Mouse (Mus musculus) brain, embryonic 14.5 days (tissue): ENCODE data around the gene BC016579.

Source experiments
- CTCF ChIP-seq: fragments of 200-500 bp; IDR thresholded peaks from 2 replicates; pipeline ENCODE4 v1.5.1; 2012; ENCODE audit warnings: inconsistent platforms, mild to moderate bottlenecking, moderate library complexity, borderline replicate concordance; ENCODE audit not compliant: insufficient read depth, insufficient read length; ENCODE audit errors: extremely low read depth
- POLR2A ChIP-seq: fragments of 200-500 bp; IDR thresholded peaks from 2 replicates; pipeline ENCODE4 v1.6.1; 2012; ENCODE audit warnings: mild to moderate bottlenecking, inconsistent platforms, borderline replicate concordance; ENCODE audit not compliant: poor library complexity, insufficient read depth, insufficient read length, severe bottlenecking; ENCODE audit errors: extremely low read depth

DNA sequence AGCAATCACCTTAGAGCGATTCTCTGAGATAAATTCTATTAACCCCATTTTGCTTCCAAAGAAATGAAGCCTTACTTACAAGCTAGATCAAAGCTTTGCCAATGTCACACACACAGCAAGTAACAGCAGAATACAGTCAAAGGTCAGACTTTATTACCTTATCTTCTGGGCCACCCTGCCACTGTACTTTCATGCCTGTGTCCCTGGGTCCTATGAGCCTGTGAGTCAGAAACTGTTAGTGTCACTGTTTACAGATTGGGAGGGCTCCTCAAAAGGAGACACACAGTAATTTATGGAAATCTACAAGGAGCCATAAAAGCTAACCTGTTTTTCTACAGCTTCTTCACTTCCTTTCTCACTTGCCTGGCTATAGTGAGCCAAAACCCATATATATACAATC is 4.4 kb upstream of the BC016579 start:
- TF ChIP-seq POLR2A: no peak
- no peak for TF ChIP-seq CTCF
